Mouse (Mus musculus): Measurements from ENCODE around the gene Slc4a1.

DNA sequence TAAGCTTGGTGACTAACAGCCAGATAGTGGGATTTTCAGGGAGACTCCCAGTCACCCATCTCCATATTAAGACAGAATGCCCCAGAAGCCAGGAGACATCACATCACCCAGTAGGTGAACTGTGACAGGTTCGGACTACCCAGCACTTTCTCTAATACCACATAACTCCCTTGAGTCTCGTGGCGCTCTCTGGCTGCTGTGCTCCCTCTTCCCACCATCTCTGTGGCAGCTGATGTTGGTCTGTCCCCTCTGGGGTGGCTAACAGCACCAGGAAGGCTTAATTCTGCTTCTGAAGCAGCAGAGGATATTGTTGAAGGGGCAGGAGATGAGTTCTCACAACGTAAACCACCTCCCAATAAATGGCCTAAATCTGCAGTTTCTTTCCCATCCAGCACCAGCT, 54.0 kb downstream of the Slc4a1 start:
- TF ChIP-seq EP300 (IDR thresholded peaks at IDR 0.05; ENCODE audit: low read depth) (no peak), CTCF (IDR thresholded peaks at IDR 0.05; ENCODE audit: low read depth) (no peak)
